Mouse (Mus musculus) layer of hippocampus, adult 9-10 months (tissue): ENCODE measurements at regions not wholly inside any gene's neighbourhood (a gene's known extent, or its start where the extent isn't known, plus 50 kb on each side); places are given as distances from the start of the nearest gene placed in this dataset.

Source experiments
- DNase-seq: peaks from one replicate; pipeline ENCODE4 v3.0.0; 2022; ENCODE audit warnings: low spot score

DNA sequence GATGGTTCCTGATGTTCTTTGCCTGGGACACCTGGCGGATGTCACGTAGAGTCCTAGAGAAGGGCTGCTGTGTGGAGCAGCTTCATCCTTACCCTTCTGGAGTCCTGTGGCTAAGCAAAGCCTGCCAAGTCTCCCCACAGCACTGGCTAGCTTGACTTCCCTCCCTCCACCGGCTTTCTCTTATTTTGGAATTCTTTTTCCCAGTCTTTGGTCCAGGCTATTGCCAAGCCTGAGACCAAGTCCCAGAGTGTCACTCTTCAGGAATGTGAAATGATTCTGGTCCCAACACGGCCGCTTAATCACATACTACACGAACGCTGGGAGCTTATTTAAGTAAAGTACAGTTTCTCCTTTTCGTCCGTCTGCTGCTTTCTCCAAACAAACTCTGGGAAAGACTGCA, 146.4 kb downstream of the Fndc1 start:
- no peak for DNase-seq

DNA sequence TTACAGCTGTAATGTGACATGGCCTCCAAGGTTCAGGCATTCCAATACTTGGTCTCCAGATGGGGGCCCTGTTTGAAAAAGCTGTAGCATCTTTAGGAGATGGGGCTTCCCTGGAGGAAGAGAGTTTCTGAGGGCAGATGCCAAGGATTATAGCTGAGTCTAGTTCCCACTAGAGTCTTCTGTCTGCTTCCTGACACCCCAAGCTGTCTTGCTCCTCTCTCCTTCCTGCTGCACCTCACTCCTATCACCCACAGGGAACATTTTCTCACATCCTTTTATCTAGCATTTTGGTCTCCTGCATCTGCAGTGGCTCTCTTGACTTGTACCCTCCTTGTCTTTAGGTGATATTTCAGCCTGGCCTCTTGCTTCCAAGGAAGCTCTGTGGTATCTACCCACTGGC, 147.3 kb downstream of the Fndc1 start:
- no peak for DNase-seq

GRCm38 (mm10) chr17:7678898-7679297, 148.2 kb downstream of the Fndc1 start:
- no peak for DNase-seq

DNA sequence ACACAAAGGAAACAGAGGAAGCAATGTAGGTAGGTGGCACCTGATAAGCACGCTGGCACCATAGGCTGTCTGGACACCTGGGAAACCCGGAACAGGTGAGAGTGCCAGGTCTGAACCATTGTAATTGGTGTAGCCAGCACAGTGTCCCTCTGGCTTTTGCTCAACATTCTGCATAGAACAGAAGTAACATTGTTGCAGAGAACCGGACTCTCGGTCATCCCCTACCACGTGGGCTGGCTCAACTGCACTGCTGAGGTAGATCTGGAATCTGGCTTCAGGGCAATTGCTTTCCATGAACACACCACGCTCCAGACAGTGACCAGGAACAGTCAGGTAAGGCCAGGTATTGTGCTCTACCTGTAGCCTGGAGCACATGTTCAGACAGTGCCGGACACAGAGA, 149.3 kb downstream of the Fndc1 start:
- DNase-seq: no peak

GRCm38 (mm10) chr17:7677301-7677700, 149.8 kb downstream of the Fndc1 start:
- DNase-seq: no peak

- no peak for DNase-seq
Measured at GRCm38 (mm10) chr17:7676776-7677175, 150.3 kb downstream of the Fndc1 start.

GRCm38 (mm10) chr17:7674511-7674910, 152.6 kb downstream of the Fndc1 start:
- no peak for DNase-seq

DNA sequence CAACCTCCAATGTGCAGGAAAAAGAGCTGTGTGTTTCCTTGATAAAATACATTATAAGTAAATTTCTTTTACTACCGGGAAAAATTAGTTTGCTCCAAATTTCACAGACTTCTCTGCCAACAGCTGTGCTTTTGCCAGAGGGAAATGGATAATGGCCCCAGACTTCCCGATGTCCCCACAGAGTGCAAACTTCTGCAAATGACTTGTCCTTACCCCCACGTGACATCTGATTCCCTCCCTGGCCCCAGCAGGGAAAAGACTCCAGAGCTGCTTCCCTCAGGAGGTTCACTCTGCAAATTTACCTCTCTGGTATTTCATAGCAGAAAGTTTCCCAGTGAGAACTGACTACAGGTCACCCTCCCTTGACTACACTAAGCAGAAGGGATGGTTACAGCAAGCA, 159.3 kb downstream of the Fndc1 start:
- no peak for DNase-seq

GRCm38 (mm10) chr17:7666781-7667398, 160.2 kb downstream of the Fndc1 start:
- DNase-seq: no peak

- DNase-seq: no peak
Measured at GRCm38 (mm10) chr17:7666207-7666606, 160.9 kb downstream of the Fndc1 start.

DNA sequence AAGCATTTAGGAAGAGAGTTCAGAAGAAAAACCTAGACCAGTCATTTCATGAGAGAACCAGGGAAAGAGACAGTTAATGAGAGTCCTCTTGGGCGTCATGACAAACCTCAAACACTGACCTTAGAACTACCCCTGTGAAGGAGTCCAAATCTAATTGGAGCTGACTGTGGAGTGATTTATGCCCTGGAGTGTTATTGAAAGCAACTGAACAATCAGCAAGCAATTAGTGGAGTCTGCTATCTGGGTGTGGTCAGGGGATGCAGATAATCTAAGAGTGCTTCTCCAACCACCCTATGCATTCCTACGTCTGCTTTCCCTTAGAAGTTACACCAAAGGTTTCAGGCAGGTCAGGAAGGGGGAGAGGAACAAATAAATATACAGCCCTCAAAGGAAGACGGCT, 161.4 kb downstream of the Fndc1 start:
- no peak for DNase-seq

- no peak for DNase-seq
Measured at GRCm38 (mm10) chr17:7663896-7664880, 162.9 kb downstream of the Fndc1 start.

DNA sequence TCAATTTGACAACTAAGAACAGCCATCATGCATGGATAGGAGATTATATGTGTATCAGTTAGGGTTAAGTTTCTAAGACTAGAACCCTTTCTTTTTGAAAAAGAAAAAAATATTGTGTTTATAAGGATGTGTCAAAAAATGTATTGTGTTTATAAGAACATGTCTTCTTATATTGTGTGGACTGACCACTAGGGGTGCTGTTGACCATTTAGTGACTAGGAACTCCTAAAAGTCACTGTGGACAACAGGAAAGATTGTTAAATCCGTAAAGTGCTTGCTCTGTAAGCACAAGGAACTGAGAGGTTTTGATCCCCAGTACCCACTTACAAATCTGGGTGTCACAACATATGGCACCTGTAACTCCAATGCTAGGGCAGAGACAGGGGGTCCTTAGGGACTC, 170.6 kb downstream of the Fndc1 start:
- no peak for DNase-seq

DNA sequence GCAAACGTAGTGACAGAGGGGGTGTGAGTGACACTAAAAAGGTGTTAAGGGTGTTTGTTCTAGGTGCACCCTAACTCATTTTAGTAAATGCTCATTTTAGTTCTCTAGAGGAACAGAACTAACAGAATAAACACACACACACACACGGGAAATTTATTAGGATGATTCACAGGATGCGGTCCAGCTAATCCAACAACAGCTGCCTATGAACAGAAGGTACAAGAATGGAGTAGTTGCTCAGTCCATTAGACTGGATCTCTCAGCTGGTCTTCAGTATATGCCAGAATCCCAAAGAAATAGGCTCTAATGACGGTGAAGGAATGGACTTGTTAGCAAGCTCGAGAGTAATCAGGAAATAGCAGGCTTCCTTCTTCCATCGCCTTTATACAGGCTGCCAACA, 171.1 kb downstream of the Fndc1 start:
- DNase-seq: no peak

- DNase-seq: no peak
Measured at GRCm38 (mm10) chr17:7654064-7654564, 173.0 kb downstream of the Fndc1 start.

- DNase-seq: no peak
Measured at GRCm38 (mm10) chr17:7652037-7652436, 175.1 kb downstream of the Fndc1 start.

GRCm38 (mm10) chr17:7650417-7650816, 176.7 kb downstream of the Fndc1 start:
- no peak for DNase-seq

- no peak for DNase-seq
Measured at GRCm38 (mm10) chr17:7644857-7645481, 182.1 kb downstream of the Fndc1 start.

- DNase-seq: no peak
Measured at GRCm38 (mm10) chr17:7643640-7644039, 183.5 kb downstream of the Fndc1 start.

- DNase-seq: no peak
Measured at GRCm38 (mm10) chr17:7642442-7642887, 184.6 kb downstream of the Fndc1 start.

- no peak for DNase-seq
Measured at GRCm38 (mm10) chr17:7634291-7634664, 192.8 kb downstream of the Fndc1 start.

- no peak for DNase-seq
Measured at GRCm38 (mm10) chr17:7633382-7634290, 193.5 kb downstream of the Fndc1 start.
